Mouse (Mus musculus): Measurements from ENCODE around the gene Pola2. TPM values are rescaled to one million over a fixed set of nuclear protein-coding genes. Genes with fewer than 3 reads are reported as not detected.

Pola2 gene
- polyA plus RNA-seq, 1 experiment = 40.8 TPM

GRCm38 (mm10) chr19:5892262-5892661, 71.7 kb downstream of the Pola2 start:
- TF ChIP-seq CTCF (IDR thresholded peaks at IDR 0.05; ENCODE audit: extremely low read depth, insufficient read length, insufficient replicate concordance, low read depth, low read length) (no peak), POLR2A (IDR thresholded peaks at IDR 0.05; ENCODE audit: low read depth, low read length) (no peak)
- Histone ChIP-seq H3K27ac (ENCODE audit: insufficient read depth, low read depth, low read length) (no peak overlapping the region), H3K27me3 (ENCODE audit: control insufficient read depth, insufficient read depth, low read length) (no peaks in the 10 kb centered on the region), H3K36me3 (ENCODE audit: control insufficient read depth, insufficient read depth, low read length) (peaks cover 8% of the 10 kb centered on the region), H3K4me3 (ENCODE audit: low read depth, low read length) (no peak overlapping the region), H3K4me1 (ENCODE audit: control insufficient read depth, insufficient read depth, insufficient read length, low read length) (peaks cover 9% of the 10 kb centered on the region)
- WGBS = 97% methylated on average over 7 of the region's 7 CpGs

- no peaks in the 10 kb centered on the region for H3K27me3 ChIP-seq (ENCODE audit: control insufficient read depth, insufficient read depth, low read length)
- TF ChIP-seq POLR2A (IDR thresholded peaks at IDR 0.05; ENCODE audit: low read depth, low read length) = no peak
- no peak for TF ChIP-seq CTCF (IDR thresholded peaks at IDR 0.05; ENCODE audit: extremely low read depth, insufficient read length, insufficient replicate concordance, low read depth, low read length)
- H3K27ac ChIP-seq (ENCODE audit: insufficient read depth, low read depth, low read length) = no peak overlapping the region
- H3K4me3 ChIP-seq (ENCODE audit: low read depth, low read length) = no peak overlapping the region
- H3K4me1 ChIP-seq (ENCODE audit: control insufficient read depth, insufficient read depth, insufficient read length, low read length) = peaks cover 11% of the 10 kb centered on the region
- WGBS = 93% methylated on average over 12 of the region's 12 CpGs
- peaks cover 7% of the 10 kb centered on the region for H3K36me3 ChIP-seq (ENCODE audit: control insufficient read depth, insufficient read depth, low read length)
Measured at GRCm38 (mm10) chr19:5891521-5892258, 72.3 kb downstream of the Pola2 start.

Other genes starting within 250 kb of the Pola2 start
- 62.1 and 100 TPM in 2 replicates for gene Ehbp1l1, start 237.9 kb downstream of the Pola2 start, polyA plus RNA-seq (2012; rRNA removed)
- gene Fam89b, start 234.5 kb downstream of the Pola2 start, polyA plus RNA-seq (2012; rRNA removed) = 69.8 and 126 TPM in 2 replicates
- 28.2 and 30.2 TPM in 2 replicates for gene Ltbp3, start 223.3 kb downstream of the Pola2 start, polyA plus RNA-seq (2012; rRNA removed)
- 37.1 and 52.5 TPM in 2 replicates for gene Scyl1, start 192.8 kb downstream of the Pola2 start, polyA plus RNA-seq (2012; rRNA removed)
- gene Frmd8, start 88.9 kb downstream of the Pola2 start, polyA plus RNA-seq (2012; rRNA removed) = 32.1 and 62.1 TPM in 2 replicates
- gene Slc25a45, start 86.4 kb downstream of the Pola2 start, polyA plus RNA-seq (2012; rRNA removed) = 207 and 241 TPM in 2 replicates
- gene Tigd3, start 70.1 kb downstream of the Pola2 start, polyA plus RNA-seq (2012; rRNA removed) = 0.90 and 2.0 TPM in 2 replicates
- gene Dpf2, start 51.2 kb downstream of the Pola2 start, polyA plus RNA-seq (2012; rRNA removed) = 34.1 and 64.3 TPM in 2 replicates
- 10.3 and 30.6 TPM in 2 replicates for gene Cdc42ep2, start 39.4 kb downstream of the Pola2 start, polyA plus RNA-seq (2012; rRNA removed)
- 0.08 TPM in 1 of 2 replicates, not detected in the other for gene Slc22a20, start 21.9 kb upstream of the Pola2 start, polyA plus RNA-seq (2012; rRNA removed)
- 30.9 and 129 TPM in 2 replicates for gene Capn1, start 51.7 kb upstream of the Pola2 start, polyA plus RNA-seq (2012; rRNA removed)
- 70.9 and 103 TPM in 2 replicates for gene Syvn1, start 82.4 kb upstream of the Pola2 start, polyA plus RNA-seq (2012; rRNA removed)
- gene Mrpl49, start 93.6 kb upstream of the Pola2 start, polyA plus RNA-seq (2012; rRNA removed) = 7.6 and 14.8 TPM in 2 replicates
- 1,660 and 2,469 TPM in 2 replicates for gene Fau, start 93.6 kb upstream of the Pola2 start, polyA plus RNA-seq (2012; rRNA removed)
- 56.8 and 78.1 TPM in 2 replicates for gene Znhit2, start 97.0 kb upstream of the Pola2 start, polyA plus RNA-seq (2012; rRNA removed)
- gene Tm7sf2, start 104.2 kb upstream of the Pola2 start, polyA plus RNA-seq (2012; rRNA removed) = 30.6 and 49.4 TPM in 2 replicates
- 46.5 and 84.2 TPM in 2 replicates for gene Vps51, start 113.0 kb upstream of the Pola2 start, polyA plus RNA-seq (2012; rRNA removed)
- gene Tmem262, start 115.8 kb upstream of the Pola2 start, polyA plus RNA-seq (2012; rRNA removed) = not detected in 2 replicates
- not detected in 2 replicates for gene Gm28374, start 118.1 kb upstream of the Pola2 start, polyA plus RNA-seq (2012; rRNA removed)
- gene Zfpl1, start 120.8 kb upstream of the Pola2 start, polyA plus RNA-seq (2012; rRNA removed) = 62.1 and 119 TPM in 2 replicates
- 1.6 and 2.6 TPM in 2 replicates for gene Cdca5, start 120.8 kb upstream of the Pola2 start, polyA plus RNA-seq (2012; rRNA removed)
- not detected in 2 replicates for gene AC131692.1, start 130.2 kb upstream of the Pola2 start, polyA plus RNA-seq (2012; rRNA removed)
- 46.7 and 1,874 TPM in 2 replicates for gene Naaladl1, start 141.6 kb upstream of the Pola2 start, polyA plus RNA-seq (2012; rRNA removed)
- gene Sac3d1, start 154.4 kb upstream of the Pola2 start, polyA plus RNA-seq (2012; rRNA removed) = 35.7 and 46.4 TPM in 2 replicates
- gene Snx15, start 164.1 kb upstream of the Pola2 start, polyA plus RNA-seq (2012; rRNA removed) = 19.8 and 41.8 TPM in 2 replicates
- gene Batf2, start 176.8 kb upstream of the Pola2 start, polyA plus RNA-seq (2012; rRNA removed) = 67.6 and 146 TPM in 2 replicates
- 62.7 and 98.9 TPM in 2 replicates for gene Arl2, start 177.3 kb upstream of the Pola2 start, polyA plus RNA-seq (2012; rRNA removed)
- 0.17 and 1.7 TPM in 2 replicates for gene Majin, start 220.2 kb upstream of the Pola2 start, polyA plus RNA-seq (2012; rRNA removed)

All from small intestine, adult 2 months (tissue).